ENCODE assay signal across 12 mouse cellular contexts in the genomic region with DNA sequence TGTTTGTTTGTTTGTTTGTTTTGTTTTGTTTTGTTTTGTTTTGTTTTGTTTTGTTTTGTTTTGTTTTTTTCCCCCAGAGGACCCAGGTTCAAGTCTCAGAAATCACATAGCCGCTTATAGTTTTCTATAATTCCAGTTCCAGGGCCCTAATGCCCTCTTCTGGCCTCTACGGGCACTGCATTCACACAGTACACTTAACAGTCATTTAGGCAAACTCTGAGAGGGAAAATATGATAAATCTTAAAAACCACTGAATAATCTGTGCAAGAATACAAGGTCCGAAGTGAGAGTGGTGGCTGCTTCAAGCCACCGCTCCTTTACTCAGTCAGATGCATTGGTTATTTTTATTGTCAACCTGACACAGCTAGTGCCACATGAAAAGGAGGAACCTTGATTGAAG. TPM values are rescaled to one million over a fixed set of nuclear protein-coding genes. Genes with fewer than 3 reads are reported as not detected.
DNase-seq lines count a peak whose midpoint lies in the region; ATAC-seq and TF ChIP-seq lines count a peak whose summit lies in the region.
"Had no signal": no experiment of that assay in that cellular context is flagged by ENCODE, and none has a peak within 500 bp of the region (broad histone marks: within the 10 kb centered on the region; RNA-seq: fewer than 3 reads in every experiment).

No protein-coding gene starts in this region.

- no peaks in the 10 kb centered on the region for H3K9me3 ChIP-seq in heart, postnatal 0 days (replicated peaks; ENCODE audit: control insufficient read depth, low read length)
- H3K9me3 ChIP-seq in midbrain, embryonic 14.5 days (ENCODE audit: control insufficient read depth, low read length), result no peaks in the 10 kb centered on the region
- no peaks in the 10 kb centered on the region for H3K9me3 ChIP-seq in midbrain, embryonic 11.5 days (ENCODE audit: control insufficient read depth, low read length)
- H3K9me3 ChIP-seq: liver, embryonic 13.5 days had no signal

- H3K4me1 ChIP-seq in heart, postnatal 0 days (ENCODE audit: control insufficient read depth, insufficient read depth), result peaks cover 14% of the 10 kb centered on the region
- 0 out of 2 replicates have a peak, but pooled peaks cover 2% of the 10 kb centered on the region for H3K4me1 ChIP-seq in midbrain, embryonic 14.5 days (ENCODE audit: control insufficient read depth, insufficient read depth, low read length)
- no peaks in the 10 kb centered on the region for H3K4me1 ChIP-seq in midbrain, embryonic 11.5 days (ENCODE audit: control insufficient read depth, insufficient read depth, low read length)

- WGBS in heart, postnatal 0 days, result 93% methylated on average over 4 of the region's 4 CpGs
- 86% methylated on average over 4 of the region's 4 CpGs for WGBS in midbrain, embryonic 14.5 days
- WGBS in midbrain, embryonic 11.5 days, result 82% methylated on average over 4 of the region's 4 CpGs

- no peak for DNase-seq in heart, postnatal 0 days (ENCODE audit: low spot score)
- no peak for DNase-seq in heart, adult 8-10 months (ENCODE audit: low spot score)
- peak; percentile 23 for DNase-seq in midbrain, embryonic 14.5 days
- no peak for DNase-seq in midbrain, embryonic 11.5 days (ENCODE audit: low spot score, missing footprints)
- DNase-seq in brain, embryonic 14.5 days (ENCODE audit: low read depth), result no peak
- DNase-seq in thymus, postnatal 4 days, result peak; percentile 57
- no peak for DNase-seq in urinary bladder, adult 18-20 months (ENCODE audit: low spot score in 2 of 2)
- DNase-seq: cerebellum, adult 11-12 months; liver, embryonic 13.5 days; right cerebral cortex, postnatal 14 days had no signal

- ATAC-seq in heart, postnatal 0 days (ENCODE audit: insufficient read depth, low read depth), result no peak
- ATAC-seq in midbrain, embryonic 14.5 days (ENCODE audit: low FRiP score, low TSS enrichment), result no peak
- ATAC-seq in midbrain, embryonic 11.5 days (ENCODE audit: low FRiP score), result no peak
- ATAC-seq: activated CD4-positive, CD25-positive, alpha-beta regulatory T cell, adult 4 months had no signal

- H3K27ac ChIP-seq in heart, postnatal 0 days (ENCODE audit: low read depth), result no peak overlapping the region
- no peak overlapping the region for H3K27ac ChIP-seq in midbrain, embryonic 14.5 days (replicated peaks; ENCODE audit: low read depth, low read length)
- no peak overlapping the region for H3K27ac ChIP-seq in midbrain, embryonic 11.5 days (ENCODE audit: low read depth, low read length)
- H3K27ac ChIP-seq: liver, embryonic 13.5 days had no signal

- H3K4me3 ChIP-seq in heart, postnatal 0 days (ENCODE audit: low read depth, low read length), result no peak overlapping the region
- no peak overlapping the region for H3K4me3 ChIP-seq in midbrain, embryonic 14.5 days (replicated peaks; ENCODE audit: low read depth, low read length)
- H3K4me3 ChIP-seq in midbrain, embryonic 11.5 days (ENCODE audit: low read depth, low read length), result no peak overlapping the region
- H3K4me3 ChIP-seq: liver, embryonic 13.5 days; myocyte had no signal

- no peak for TF ChIP-seq EP300 in heart, postnatal 0 days (IDR thresholded peaks at IDR 0.05; ENCODE audit: low read depth)

- H3K4me2 ChIP-seq in heart, postnatal 0 days (ENCODE audit: low read depth, low read length), result no peak overlapping the region
- no peak overlapping the region for H3K4me2 ChIP-seq in midbrain, embryonic 14.5 days (ENCODE audit: low read length)
- H3K4me2 ChIP-seq in midbrain, embryonic 11.5 days, result no peak overlapping the region
- H3K4me2 ChIP-seq: liver, embryonic 13.5 days had no signal

- peak; percentile 41 for TF ChIP-seq CTCF in heart, postnatal 0 days (IDR thresholded peaks at IDR 0.05; ENCODE audit: low read depth)
- peak; percentile 47; the same call in 1 of the 2 replicates for TF ChIP-seq CTCF in brain, embryonic 14.5 days (IDR thresholded peaks at IDR 0.05; ENCODE audit: borderline replicate concordance, extremely low read depth, insufficient read depth, insufficient read length)

- H3K27me3 ChIP-seq in heart, postnatal 0 days (ENCODE audit: control insufficient read depth, insufficient read depth, low read length), result no peaks in the 10 kb centered on the region
- no peaks in the 10 kb centered on the region for H3K27me3 ChIP-seq in midbrain, embryonic 14.5 days (ENCODE audit: control insufficient read depth, insufficient read depth, low read length)
- H3K27me3 ChIP-seq in midbrain, embryonic 11.5 days (ENCODE audit: control insufficient read depth, insufficient read depth, low read length), result no peaks in the 10 kb centered on the region
- H3K27me3 ChIP-seq: liver, embryonic 13.5 days had no signal

- H3K36me3 ChIP-seq in heart, postnatal 0 days (replicated peaks; ENCODE audit: control insufficient read depth, insufficient read depth, low read length), result no peaks in the 10 kb centered on the region
- no peaks in the 10 kb centered on the region for H3K36me3 ChIP-seq in midbrain, embryonic 14.5 days (ENCODE audit: control insufficient read depth, insufficient read depth, low read length)
- no peaks in the 10 kb centered on the region for H3K36me3 ChIP-seq in midbrain, embryonic 11.5 days (ENCODE audit: control insufficient read depth, insufficient read depth, low read length)
- H3K36me3 ChIP-seq: liver, embryonic 13.5 days had no signal

- H3K9ac ChIP-seq in heart, postnatal 0 days (replicated peaks; ENCODE audit: low read depth, low read length), result no peak overlapping the region
- no peak overlapping the region for H3K9ac ChIP-seq in midbrain, embryonic 14.5 days (replicated peaks; ENCODE audit: low read length)
- no peak overlapping the region for H3K9ac ChIP-seq in midbrain, embryonic 11.5 days (ENCODE audit: low read length)
- H3K9ac ChIP-seq: liver, embryonic 13.5 days had no signal

- no peak for TF ChIP-seq POLR2A in brain, embryonic 14.5 days (IDR thresholded peaks at IDR 0.05; ENCODE audit: borderline replicate concordance, extremely low read depth, insufficient read depth, insufficient read length, poor library complexity, severe bottlenecking)

RNA-seq across cellular contexts. Expression of a gene that starts 15.9 kb away (rescaled TPM):
- 40.8 and 53.2 TPM in 2 replicates for total RNA-seq in heart, postnatal 0 days (2014; rRNA removed; ENCODE audit: low replicate concordance)
- 65.4 and 67.1 TPM in 2 replicates for polyA plus RNA-seq in heart, postnatal 0 days (2015; fragmentation: Nextera tagmentation; extraction: Ambion mirVana)
- total RNA-seq in heart, adult 8-10 months (2022), result 100 to 1,000 TPM; 110 to 141 (median 120) TPM
- polyA plus RNA-seq in midbrain, embryonic 14.5 days (2014; fragmentation: Nextera tagmentation; extraction: Ambion mirVana), result 6.5 and 9.9 TPM in 2 replicates
- polyA plus RNA-seq in midbrain, embryonic 11.5 days (2014; fragmentation: Nextera tagmentation; extraction: Ambion mirVana), result 11.1 and 12.4 TPM in 2 replicates
- 7.1 and 10.2 TPM in 2 replicates for polyA plus RNA-seq in brain, embryonic 14.5 days (2012; rRNA removed)

RNA-seq across cellular contexts. Expression of a gene that starts 21.6 kb away (rescaled TPM):
- 163 and 237 TPM in 2 replicates for total RNA-seq in heart, postnatal 0 days (2014; rRNA removed; ENCODE audit: low replicate concordance)
- polyA plus RNA-seq in heart, postnatal 0 days (2015; fragmentation: Nextera tagmentation; extraction: Ambion mirVana), result 483 and 530 TPM in 2 replicates
- total RNA-seq in heart, adult 8-10 months (2022), result 100 to 1,000 TPM; 347 to 373 (median 363) TPM
- 494 and 582 TPM in 2 replicates for polyA plus RNA-seq in midbrain, embryonic 14.5 days (2014; fragmentation: Nextera tagmentation; extraction: Ambion mirVana)
- 435 and 478 TPM in 2 replicates for polyA plus RNA-seq in midbrain, embryonic 11.5 days (2014; fragmentation: Nextera tagmentation; extraction: Ambion mirVana)
- 281 and 315 TPM in 2 replicates for polyA plus RNA-seq in brain, embryonic 14.5 days (2012; rRNA removed)

Comparison
In these comparisons a context has a peak if more than half of its experiments do, and no peak if none do; other contexts are left out.
1. DNase-seq: peak in midbrain, embryonic 14.5 days (single experiment) and thymus, postnatal 4 days (single experiment); none in heart, postnatal 0 days (single experiment), heart, adult 8-10 months (single experiment), midbrain, embryonic 11.5 days (single experiment), brain, embryonic 14.5 days (single experiment) and urinary bladder, adult 18-20 months (0 of 2).